8 mouse cellular contexts compared by ENCODE assay signal in genomic region chr2:30795889-30796275, GRCm38 (mm10). TPM values are rescaled to one million over a fixed set of nuclear protein-coding genes. Genes with fewer than 3 reads are reported as not detected.
DNase-seq lines count a peak whose midpoint lies in the region; ATAC-seq and TF ChIP-seq lines count a peak whose summit lies in the region.

No protein-coding gene starts in this region.

- H3K36me3 ChIP-seq in limb, embryonic 11.5 days (ENCODE audit: control insufficient read depth, insufficient read depth, low read length): no peaks in the 10 kb centered on the region

- peak overlapping the region; percentile 45 for H3K4me2 ChIP-seq in limb, embryonic 11.5 days (ENCODE audit: low read depth, severe bottlenecking)

- 45% methylated on average over 5 of the region's 5 CpGs for WGBS in limb, embryonic 11.5 days
- 65% methylated on average over 5 of the region's 5 CpGs for WGBS in olfactory bulb, adult 2 months

- TF ChIP-seq CTCF in olfactory bulb, adult 2 months (IDR thresholded peaks at IDR 0.05; ENCODE audit: insufficient read depth, low read depth, low read length): no peak; the same call in 1 of the 2 replicates

- H3K9ac ChIP-seq in limb, embryonic 11.5 days (ENCODE audit: low read length): peak overlapping the region; percentile 34; the same call in 1 of the 2 replicates

- H3K4me1 ChIP-seq in limb, embryonic 11.5 days (ENCODE audit: control insufficient read depth, insufficient read depth, low read length): peaks cover 26% of the 10 kb centered on the region
- peaks cover 31% of the 10 kb centered on the region for H3K4me1 ChIP-seq in olfactory bulb, adult 2 months (ENCODE audit: control insufficient read depth, insufficient read depth, low read length)

- H3K9me3 ChIP-seq in limb, embryonic 11.5 days (ENCODE audit: control insufficient read depth, low read length): no peaks in the 10 kb centered on the region

- ATAC-seq in limb, embryonic 11.5 days (ENCODE audit: insufficient number of reproducible peaks, low FRiP score, low TSS enrichment, low read depth): no peak

- TF ChIP-seq POLR2A in olfactory bulb, adult 2 months (IDR thresholded peaks at IDR 0.05; ENCODE audit: insufficient read depth, low read depth, low read length): no peak

- H3K27me3 ChIP-seq in limb, embryonic 11.5 days (ENCODE audit: control insufficient read depth, insufficient read depth, low read length): no peaks in the 10 kb centered on the region

- 0 out of 2 replicates have a peak overlapping the region, but pooled peaks have one; percentile 1 for H3K4me3 ChIP-seq in limb, embryonic 11.5 days (ENCODE audit: low read depth, low read length)
- H3K4me3 ChIP-seq in olfactory bulb, adult 2 months (ENCODE audit: insufficient read depth, low read depth, low read length): no peak overlapping the region

- DNase-seq in adrenal gland, postnatal 14 days: peak; percentile 33
- DNase-seq in adrenal gland, adult 8-10 months: no peak
- DNase-seq in ovary, postnatal 36 days (ENCODE audit: low spot score): peak; percentile 23
- no peak for DNase-seq in ovary, postnatal 10 days (ENCODE audit: low spot score)
- no peak for DNase-seq in limb, embryonic 11.5 days (ENCODE audit: low spot score)
- DNase-seq in kidney, adult 8-10 months: no peak
- DNase-seq in spleen, postnatal 4 days (ENCODE audit: low spot score in 2 of 2): no peak

- peak overlapping the region; percentile 64; the same call in 1 of the 2 replicates for H3K27ac ChIP-seq in limb, embryonic 11.5 days (replicated peaks; ENCODE audit: low read depth, low read length)
- 0 out of 2 replicates have a peak overlapping the region, but pooled peaks have one; percentile 30 for H3K27ac ChIP-seq in olfactory bulb, adult 2 months (ENCODE audit: insufficient read depth, low read depth, low read length)

RNA-seq across cellular contexts. Expression of gene 1700001O22Rik, which starts 7.6 kb away (rescaled TPM):
- 0.98 and 2.0 TPM in 2 replicates for total RNA-seq in adrenal gland, postnatal 14 days (2021)
- 1 to 10 TPM; 3.6 to 6.2 (median 5.7) TPM for total RNA-seq in adrenal gland, adult 8-10 months (2022)
- polyA plus RNA-seq in limb, embryonic 11.5 days (2014; fragmentation: Nextera tagmentation; extraction: Ambion mirVana): 2.6 and 3.9 TPM in 2 replicates
- not detected in 2 replicates for polyA plus RNA-seq in olfactory bulb, adult 2 months (2012; ENCODE audit: insufficient read depth, insufficient read length, low replicate concordance, missing spikeins)

RNA-seq across cellular contexts. Expression of gene Ntmt1, which starts 11.7 kb away (rescaled TPM):
- 32.3 and 37.7 TPM in 2 replicates for total RNA-seq in adrenal gland, postnatal 14 days (2021)
- total RNA-seq in adrenal gland, adult 8-10 months (2022): 10 to 100 TPM; 40.1 to 77.8 (median 49.1) TPM
- polyA plus RNA-seq in limb, embryonic 11.5 days (2014; fragmentation: Nextera tagmentation; extraction: Ambion mirVana): 102 and 109 TPM in 2 replicates
- polyA plus RNA-seq in olfactory bulb, adult 2 months (2012; ENCODE audit: insufficient read depth, insufficient read length, low replicate concordance, missing spikeins): not detected in 2 replicates

RNA-seq across cellular contexts. Expression of gene Asb6, which starts 34.3 kb away (rescaled TPM):
- 22.3 and 25.8 TPM in 2 replicates for total RNA-seq in adrenal gland, postnatal 14 days (2021)
- 10 to 100 TPM; 32.9 to 41.3 (median 33.4) TPM for total RNA-seq in adrenal gland, adult 8-10 months (2022)
- polyA plus RNA-seq in limb, embryonic 11.5 days (2014; fragmentation: Nextera tagmentation; extraction: Ambion mirVana): 38.7 and 40.4 TPM in 2 replicates
- polyA plus RNA-seq in olfactory bulb, adult 2 months (2012; ENCODE audit: insufficient read depth, insufficient read length, low replicate concordance, missing spikeins): not detected in 2 replicates

RNA-seq across cellular contexts. Expression of gene Prrx2, which starts 38.9 kb away (rescaled TPM):
- total RNA-seq in adrenal gland, postnatal 14 days (2021): 1.6 and 2.4 TPM in 2 replicates
- 1 to 10 TPM in 2 of 4 experiments, under 1 TPM in 2; 0.59 to 2.2 (median 1.3) TPM for total RNA-seq in adrenal gland, adult 8-10 months (2022)
- polyA plus RNA-seq in limb, embryonic 11.5 days (2014; fragmentation: Nextera tagmentation; extraction: Ambion mirVana): 138 and 155 TPM in 2 replicates
- polyA plus RNA-seq in olfactory bulb, adult 2 months (2012; ENCODE audit: insufficient read depth, insufficient read length, low replicate concordance, missing spikeins): not detected in 2 replicates

Comparison
In these comparisons a context has a peak if more than half of its experiments do, and no peak if none do; other contexts are left out.
1. DNase-seq: peak in adrenal gland, postnatal 14 days (single experiment) and ovary, postnatal 36 days (single experiment); none in adrenal gland, adult 8-10 months (single experiment), ovary, postnatal 10 days (single experiment), limb, embryonic 11.5 days (single experiment), kidney, adult 8-10 months (0 of 2) and spleen, postnatal 4 days (0 of 2).